Mouse (Mus musculus) A20 (cell line): ENCODE results near the gene M6pr.

Source experiments
- DNase-seq: peaks from one replicate; pipeline ENCODE4 v3.0.0-alpha.2; 2011; ENCODE audit warnings: low read depth, low spot score

The M6pr gene

GRCm38 (mm10) chr6:122297279-122298222 lies 11.0 kb upstream of the M6pr start:
- peak; percentile 37 for DNase-seq

GRCm38 (mm10) chr6:122298223-122298609 lies 10.3 kb upstream of the M6pr start:
- no peak for DNase-seq

GRCm38 (mm10) chr6:122299621-122300133 lies 8.8 kb upstream of the M6pr start:
- no peak for DNase-seq

GRCm38 (mm10) chr6:122302121-122302520 lies 6.4 kb upstream of the M6pr start:
- DNase-seq: no peak

- no peak for DNase-seq
Measured at GRCm38 (mm10) chr6:122302661-122303060, 5.9 kb upstream of the M6pr start.

GRCm38 (mm10) chr6:122303526-122303925 lies 5.0 kb upstream of the M6pr start:
- no peak for DNase-seq

- peak; percentile 78 for DNase-seq
Measured at GRCm38 (mm10) chr6:122304355-122304754, 4.2 kb upstream of the M6pr start.

- no peak for DNase-seq
Measured at GRCm38 (mm10) chr6:122304790-122305555, 3.5 kb upstream of the M6pr start.

- no peak for DNase-seq
Measured at GRCm38 (mm10) chr6:122306707-122307106, 1.8 kb upstream of the M6pr start.

GRCm38 (mm10) chr6:122308136-122308504 lies 400 bp upstream of the M6pr start:
- DNase-seq: no peak

- DNase-seq: peak; percentile 36
Measured at GRCm38 (mm10) chr6:122309446-122309960, 983 bp downstream of the M6pr start.

GRCm38 (mm10) chr6:122310187-122310820 lies 1.8 kb downstream of the M6pr start:
- no peak for DNase-seq

- no peak for DNase-seq
Measured at GRCm38 (mm10) chr6:122318726-122319125, 10.2 kb downstream of the M6pr start.

- no peak for DNase-seq
Measured at GRCm38 (mm10) chr6:122325361-122325975, 16.9 kb downstream of the M6pr start.

- DNase-seq: no peak
Measured at GRCm38 (mm10) chr6:122333081-122333612, 24.6 kb downstream of the M6pr start.

- DNase-seq: no peak
Measured at GRCm38 (mm10) chr6:122334786-122335340, 26.3 kb downstream of the M6pr start.

- DNase-seq: no peak
Measured at GRCm38 (mm10) chr6:122337546-122337945, 29.0 kb downstream of the M6pr start.

- peak; percentile 83 for DNase-seq
Measured at GRCm38 (mm10) chr6:122339047-122339647, 30.6 kb downstream of the M6pr start.

GRCm38 (mm10) chr6:122339648-122340341 lies 31.3 kb downstream of the M6pr start:
- DNase-seq: peak; percentile 89
